Mouse (Mus musculus) midbrain, embryonic 11.5 days (tissue): ENCODE results near the gene I830077J02Rik. TPM values are rescaled to one million over a fixed set of nuclear protein-coding genes. Genes with fewer than 3 reads are reported as not detected.

ENCODE experiments used
- ATAC-seq: fragments of 200-750 bp; cut with Nextera tagmentation; 2 replicates; pipeline ENCODE4 v1.8.0; 2017; ENCODE audit warnings: moderate TSS enrichment, moderate library complexity; ENCODE audit not compliant: low FRiP score
- DNase-seq: peaks from one replicate; pipeline ENCODE4 v3.0.0; 2015; ENCODE audit warnings: low spot score; ENCODE audit errors: missing footprints
- H3K27ac ChIP-seq: fragments of 300-500 bp; sonication (generic); 2 replicates; pipeline ENCODE4 v1.5.1; 2014; ENCODE audit warnings: low read depth, low read length
- H3K27me3 ChIP-seq: fragments of 300-500 bp; sonication (generic); 2 replicates; pipeline ENCODE4 v1.6.1; 2014; ENCODE audit warnings: mild to moderate bottlenecking, low read length, moderate library complexity, mixed read lengths; ENCODE audit not compliant: control insufficient read depth, insufficient read depth
- H3K36me3 ChIP-seq: fragments of 300-500 bp; sonication (generic); 2 replicates; pipeline ENCODE4 v1.6.1; 2014; ENCODE audit warnings: mild to moderate bottlenecking, low read length, moderate library complexity, mixed read lengths; ENCODE audit not compliant: control insufficient read depth, insufficient read depth
- H3K4me1 ChIP-seq: fragments of 300-500 bp; sonication (generic); 2 replicates; pipeline ENCODE4 v1.6.1; 2014; ENCODE audit warnings: low read length; ENCODE audit not compliant: control insufficient read depth, insufficient read depth
- H3K4me2 ChIP-seq: fragments of 300-500 bp; sonication (generic); 2 replicates; pipeline ENCODE4 v1.6.1; 2014; ENCODE audit warnings: mild to moderate bottlenecking, moderate library complexity
- H3K4me3 ChIP-seq: fragments of 300-500 bp; sonication (generic); 2 replicates; pipeline ENCODE4 v1.5.1; 2014; ENCODE audit warnings: low read depth, low read length
- H3K9ac ChIP-seq: fragments of 300-500 bp; sonication (generic); 2 replicates; pipeline ENCODE4 v1.6.1; 2014; ENCODE audit warnings: low read length
- H3K9me3 ChIP-seq: fragments of 300-500 bp; sonication (generic); 2 replicates; pipeline ENCODE4 v1.6.1; 2016; ENCODE audit warnings: low read length; ENCODE audit not compliant: control insufficient read depth
- WGBS: fragments of 180-500 bp; shearing (Covaris S2); extraction: QIAGEN DNeasy Blood & Tissue Kit; methylation state at CpG from one replicate; pipeline ENCODE4 v1.1.7; 2014; 5-methylcytosine and 5-hydroxymethylcytosine counted together
- polyA plus RNA-seq: library from polyadenylated mRNA; unstranded; fragments of >200 nt; fragmentation: Nextera tagmentation; extraction: Ambion mirVana; gene quantifications from 2 replicates; pipeline ENCODE4 v1.2.1, GENCODE M21; 2014

I830077J02Rik gene
- polyA plus RNA-seq, 1 experiment from 2014 or later, result 0.63 TPM

DNA sequence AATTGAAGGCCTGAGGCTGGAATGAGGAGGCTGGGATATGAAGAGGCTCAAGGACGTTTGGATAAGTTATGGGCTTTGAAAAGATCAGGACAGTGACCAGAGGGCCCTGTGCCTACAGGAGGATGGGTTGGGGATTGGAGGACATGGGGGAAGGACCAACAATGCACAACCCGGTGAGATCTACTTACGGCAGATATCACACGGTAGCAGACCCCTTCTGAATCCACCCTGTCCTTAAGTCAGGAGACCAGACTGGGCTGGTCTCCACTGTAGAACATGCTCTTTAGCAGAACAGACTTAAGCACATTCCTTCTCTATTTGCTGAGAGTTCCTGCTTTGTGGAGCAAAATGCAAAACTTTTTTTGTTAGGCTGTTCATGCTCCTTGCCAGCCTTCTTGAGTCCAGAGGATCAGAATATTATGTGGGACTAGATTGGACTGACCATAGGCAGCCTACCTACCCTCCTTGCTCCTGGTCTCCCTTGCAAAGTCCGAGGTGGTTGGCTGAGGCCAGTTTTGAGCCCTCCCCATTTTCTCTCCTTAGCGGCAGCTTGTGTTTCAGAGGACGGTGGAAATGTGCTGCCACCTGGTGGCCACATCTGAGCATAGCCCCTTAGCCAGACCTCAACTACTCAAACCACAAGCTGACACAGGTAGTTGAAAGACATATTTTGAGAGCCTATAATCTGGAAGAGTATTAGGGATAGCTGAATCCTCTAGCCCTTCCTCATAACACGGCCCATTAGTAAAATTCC lies 32.9 kb downstream of the I830077J02Rik start:
- peak; percentile 80 for ATAC-seq
- H3K36me3 ChIP-seq, result no peaks in the 10 kb centered on the region
- no peak overlapping the region for H3K27ac ChIP-seq

DNA sequence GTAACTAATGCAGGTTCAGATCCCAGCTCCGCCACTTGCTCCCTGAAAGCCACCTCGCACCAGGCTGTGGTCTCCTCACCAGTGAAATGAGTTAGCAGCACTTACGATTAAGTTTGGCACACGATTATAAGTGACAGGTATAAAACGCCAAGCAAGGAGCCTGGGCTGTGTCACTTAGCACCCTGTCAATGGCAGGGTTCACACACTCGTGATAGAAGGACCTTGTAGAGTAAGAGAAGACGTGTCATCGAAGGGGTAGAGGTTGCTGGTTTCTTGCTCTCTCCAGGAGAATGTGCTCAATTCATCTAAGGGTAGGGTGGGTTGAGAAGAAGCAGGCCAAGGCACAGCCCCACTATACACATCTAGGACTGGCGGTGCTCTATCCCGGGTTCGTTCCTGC lies 33.6 kb downstream of the I830077J02Rik start:
- Histone ChIP-seq H3K9ac (no peak overlapping the region), H3K27me3 (no peaks in the 10 kb centered on the region), H3K36me3 (no peaks in the 10 kb centered on the region), H3K27ac (no peak overlapping the region), H3K4me3 (no peak overlapping the region), H3K4me2 (no peak overlapping the region), H3K9me3 (no peaks in the 10 kb centered on the region), H3K4me1 (no peaks in the 10 kb centered on the region)
- DNase-seq (no peak), ATAC-seq (no peak)
- WGBS, result 91% methylated on average over 11 of the region's 11 CpGs

More for the DNA sequence above, 32.9 kb downstream of the I830077J02Rik start:
- H3K4me3 ChIP-seq, result no peak overlapping the region
- no peaks in the 10 kb centered on the region for H3K9me3 ChIP-seq
- 44% methylated on average over 8 of the region's 8 CpGs for WGBS
- no peaks in the 10 kb centered on the region for H3K27me3 ChIP-seq
- no peak overlapping the region for H3K9ac ChIP-seq
- no peak overlapping the region for H3K4me2 ChIP-seq
- no peaks in the 10 kb centered on the region for H3K4me1 ChIP-seq
- peak; percentile 97 for DNase-seq

DNA sequence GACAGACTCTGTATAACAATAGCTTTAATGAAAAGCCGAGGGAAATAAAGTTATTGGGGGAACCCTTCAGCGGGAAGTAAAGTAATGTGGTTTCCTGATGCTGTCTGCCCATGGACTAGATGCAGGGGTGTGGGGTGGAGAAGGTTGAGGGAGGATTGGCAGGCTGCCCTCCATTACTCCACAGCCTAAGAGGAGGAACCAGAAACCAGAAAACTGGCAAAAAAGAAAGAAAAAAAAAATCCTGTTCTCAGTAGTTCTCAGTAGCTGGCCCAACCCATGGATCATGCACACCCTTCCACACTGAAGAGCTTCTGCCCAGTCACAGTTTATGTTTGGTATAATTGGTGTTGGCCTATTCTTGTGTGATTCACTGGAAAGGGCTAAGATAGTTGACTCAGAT lies 34.1 kb downstream of the I830077J02Rik start:
- 84% methylated on average over 2 of the region's 2 CpGs for WGBS
- ATAC-seq, result no peak
- H3K4me1 ChIP-seq, result no peaks in the 10 kb centered on the region

DNA sequence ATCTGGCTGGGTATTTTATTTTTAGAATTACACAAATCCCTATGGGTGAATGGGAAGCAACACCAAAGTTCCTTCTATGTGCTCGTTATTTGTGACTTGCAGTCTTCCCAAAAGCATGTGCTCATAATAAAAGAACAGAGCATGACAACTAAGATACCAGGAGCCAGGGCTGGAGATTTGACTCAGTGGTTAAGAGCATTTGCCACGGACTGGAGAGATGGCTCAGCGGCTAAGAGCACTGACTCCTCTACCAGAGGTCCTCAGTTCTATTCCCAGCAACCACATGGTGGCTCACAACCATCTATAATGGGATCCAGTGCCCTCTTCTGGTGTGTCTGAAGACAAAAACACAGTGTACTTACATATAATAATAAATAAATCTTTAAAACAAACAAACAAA lies 35.7 kb downstream of the I830077J02Rik start:
- no peak overlapping the region for H3K9ac ChIP-seq
- no peaks in the 10 kb centered on the region for H3K9me3 ChIP-seq
- ATAC-seq (no peak), DNase-seq (no peak)
- H3K4me3 ChIP-seq, result no peak overlapping the region
- no peaks in the 10 kb centered on the region for H3K4me1 ChIP-seq
- no peaks in the 10 kb centered on the region for H3K27me3 ChIP-seq
- 87% methylated on average over 3 of the region's 3 CpGs for WGBS
- H3K36me3 ChIP-seq, result no peaks in the 10 kb centered on the region
- no peak overlapping the region for H3K4me2 ChIP-seq
- no peak overlapping the region for H3K27ac ChIP-seq

More for the DNA sequence above, 34.1 kb downstream of the I830077J02Rik start:
- no peak for DNase-seq
- Histone ChIP-seq H3K27ac (no peak overlapping the region), H3K4me3 (no peak overlapping the region), H3K9me3 (no peaks in the 10 kb centered on the region), H3K4me2 (no peak overlapping the region), H3K27me3 (no peaks in the 10 kb centered on the region), H3K36me3 (no peaks in the 10 kb centered on the region), H3K9ac (no peak overlapping the region)

DNA sequence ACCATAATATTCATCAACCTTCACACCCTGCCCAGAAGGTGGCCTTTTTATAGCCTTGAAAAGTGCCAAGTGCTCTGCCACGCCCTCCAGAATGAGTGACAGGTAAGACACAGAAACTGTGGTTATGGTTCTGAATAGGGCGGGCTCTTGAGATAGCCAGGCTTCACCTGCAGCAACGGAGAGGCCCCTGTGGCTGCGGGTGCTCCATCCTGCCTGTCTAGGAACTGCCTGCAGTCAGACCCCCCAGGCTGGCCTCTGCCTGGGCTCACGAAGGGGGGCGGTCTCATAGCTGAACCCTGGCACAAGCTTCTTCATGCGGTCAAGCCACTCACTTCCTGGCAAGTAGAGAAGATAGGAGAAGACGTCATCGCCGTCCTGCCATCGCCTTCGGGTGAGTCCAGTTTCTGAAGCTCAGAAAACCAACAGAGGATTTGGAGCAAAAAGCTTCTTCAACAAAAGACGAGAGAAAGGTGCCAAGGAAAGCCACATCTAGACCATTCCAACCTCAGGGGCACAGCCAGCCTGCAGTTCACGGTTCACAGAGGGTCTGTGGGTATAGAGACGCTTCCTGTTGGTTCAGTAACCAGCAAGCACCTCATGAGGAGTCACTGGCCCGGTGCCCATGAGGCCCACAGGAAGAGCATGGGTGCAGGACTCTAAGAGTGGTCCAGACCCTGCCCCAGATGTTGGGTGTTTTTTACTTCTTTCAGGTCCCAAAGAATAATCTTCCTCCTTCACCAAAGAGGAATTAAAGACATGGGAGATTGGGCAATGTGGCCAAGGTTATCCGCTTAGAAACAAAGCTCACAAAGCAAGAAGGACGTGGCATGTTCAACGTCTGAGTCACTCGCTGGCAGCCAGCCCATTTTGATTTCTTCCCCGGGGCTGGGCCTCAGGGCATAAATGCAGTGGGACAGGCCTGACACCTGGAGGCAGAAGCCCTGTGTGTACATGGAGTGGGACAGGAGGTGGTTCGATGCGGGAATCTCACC lies 37.6 kb downstream of the I830077J02Rik start:
- Histone ChIP-seq H3K27ac (no peak overlapping the region), H3K9me3 (no peaks in the 10 kb centered on the region), H3K36me3 (no peaks in the 10 kb centered on the region), H3K4me1 (no peaks in the 10 kb centered on the region), H3K9ac (no peak overlapping the region), H3K27me3 (no peaks in the 10 kb centered on the region), H3K4me3 (no peak overlapping the region), H3K4me2 (no peak overlapping the region)
- no peak for ATAC-seq
- 88% methylated on average over 23 of the region's 23 CpGs for WGBS
- no peak for DNase-seq

DNA sequence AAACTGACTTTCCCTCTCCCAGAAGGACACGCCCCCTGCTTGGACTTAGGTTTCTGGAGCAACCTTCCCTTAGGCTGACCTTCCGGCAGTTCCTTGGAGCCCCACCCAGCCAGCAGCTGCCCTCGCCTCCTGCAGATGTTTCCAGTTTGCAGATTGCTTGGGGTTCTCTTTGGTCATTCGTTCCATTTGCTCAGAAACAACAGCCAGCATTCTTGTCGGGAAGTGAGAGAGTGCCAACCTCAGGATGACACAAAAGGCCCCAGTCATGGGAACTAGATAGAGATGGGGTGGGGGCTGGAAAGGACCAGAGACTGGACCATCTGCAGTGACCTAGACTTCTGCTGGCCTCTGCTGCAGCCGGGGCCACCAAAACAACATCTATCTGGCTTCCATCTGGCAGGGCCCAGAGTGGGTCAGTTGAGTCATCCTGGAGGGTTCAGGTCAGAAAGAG lies 38.5 kb downstream of the I830077J02Rik start:
- DNase-seq, result no peak
- H3K4me3 ChIP-seq, result no peak overlapping the region
- no peaks in the 10 kb centered on the region for H3K4me1 ChIP-seq
- H3K9me3 ChIP-seq, result no peaks in the 10 kb centered on the region
- H3K9ac ChIP-seq, result no peak overlapping the region
- no peak overlapping the region for H3K27ac ChIP-seq
- no peak overlapping the region for H3K4me2 ChIP-seq
- no peaks in the 10 kb centered on the region for H3K27me3 ChIP-seq
- ATAC-seq, result no peak
- 70% methylated on average over 6 of the region's 6 CpGs for WGBS
- no peaks in the 10 kb centered on the region for H3K36me3 ChIP-seq

DNA sequence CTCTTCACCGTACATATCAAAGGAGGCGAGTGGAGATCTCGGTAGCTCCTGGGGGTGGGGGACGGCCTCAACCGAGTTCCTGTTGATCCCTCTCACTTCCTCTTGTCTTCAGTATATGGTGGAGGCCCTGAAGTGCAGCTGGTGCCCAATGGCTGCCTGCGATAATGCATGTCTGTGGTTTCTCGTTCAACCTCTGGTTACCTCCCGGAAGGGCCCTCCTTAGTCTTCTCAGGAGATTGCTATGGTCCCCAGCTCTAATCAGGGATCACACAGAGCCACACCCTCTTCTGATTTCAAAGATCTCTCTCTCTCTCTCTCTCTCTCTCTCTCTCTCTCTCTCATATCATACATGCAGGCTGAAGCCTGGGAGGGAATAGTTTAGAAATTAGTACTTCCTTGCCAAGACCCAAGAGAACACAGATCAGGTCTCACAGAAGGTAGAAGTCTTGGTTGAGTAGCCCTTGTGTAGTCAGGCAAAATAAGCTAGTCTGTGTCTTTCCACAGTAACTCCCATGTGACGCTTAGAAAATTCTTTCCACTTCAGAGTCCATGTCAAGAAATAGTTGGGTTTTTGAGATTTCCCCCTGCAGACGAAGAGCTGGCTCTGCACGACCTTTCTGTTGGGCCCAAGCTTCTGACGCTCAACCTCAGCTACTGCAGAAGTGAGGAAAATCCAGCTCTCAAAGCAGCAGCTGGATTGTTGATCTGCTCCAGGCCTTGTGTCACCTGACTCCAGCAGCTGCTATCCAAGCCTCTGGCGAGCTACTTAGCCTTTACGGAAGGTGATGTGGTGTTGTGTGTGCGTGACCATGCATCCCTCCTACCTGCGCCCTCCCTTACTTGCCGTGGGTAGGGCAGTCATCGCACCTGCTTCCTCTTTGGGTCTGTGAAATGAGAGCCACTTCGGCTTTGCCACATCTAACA lies 39.6 kb downstream of the I830077J02Rik start:
- H3K27me3 ChIP-seq, result no peaks in the 10 kb centered on the region
- 89% methylated on average over 19 of the region's 19 CpGs for WGBS
- H3K4me1 ChIP-seq, result no peaks in the 10 kb centered on the region
- H3K4me3 ChIP-seq, result no peak overlapping the region
- no peak for ATAC-seq
- DNase-seq, result no peak
- H3K36me3 ChIP-seq, result no peaks in the 10 kb centered on the region
- no peak overlapping the region for H3K9ac ChIP-seq
- H3K9me3 ChIP-seq, result no peaks in the 10 kb centered on the region
- no peak overlapping the region for H3K27ac ChIP-seq
- no peak overlapping the region for H3K4me2 ChIP-seq

DNA sequence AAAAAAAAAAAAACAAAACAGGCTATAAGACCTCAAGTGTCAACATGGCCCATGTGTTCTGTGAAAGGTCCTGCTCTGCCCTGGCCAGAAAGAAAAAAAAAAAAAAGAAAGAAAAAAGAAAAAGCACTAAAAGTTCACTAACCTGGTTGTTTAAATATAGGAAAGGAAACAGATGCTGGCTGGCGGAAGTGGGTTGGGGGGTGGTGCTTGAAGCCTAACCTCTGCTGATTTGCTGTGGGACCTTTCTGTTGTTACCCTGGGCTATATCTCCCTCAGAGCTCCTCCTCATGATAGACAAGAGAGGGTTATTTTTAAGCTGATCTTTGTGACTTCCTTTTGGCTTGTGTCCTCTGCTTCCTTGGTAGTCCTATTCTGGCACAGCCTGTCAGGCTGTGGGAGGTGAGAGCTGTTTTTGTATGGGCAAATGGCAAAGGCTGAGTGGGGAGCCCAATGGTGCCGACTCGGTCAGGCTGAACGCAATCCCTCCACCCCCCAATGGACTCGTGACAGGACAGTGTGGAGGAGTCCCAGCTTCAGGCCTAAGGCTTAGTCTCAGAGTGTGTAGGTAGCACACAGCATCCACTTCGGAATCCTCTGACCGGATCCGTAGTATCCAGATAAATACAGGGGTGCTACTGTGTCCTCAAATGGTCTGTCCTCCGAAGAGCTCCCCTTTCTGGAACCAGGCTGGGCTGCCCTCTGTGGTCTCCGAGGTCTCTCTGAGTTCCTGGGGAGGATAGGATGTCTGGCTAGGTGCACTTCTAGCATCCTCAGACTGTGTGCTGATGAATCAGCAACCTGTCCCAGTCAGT lies 40.5 kb downstream of the I830077J02Rik start:
- Histone ChIP-seq H3K4me2 (no peak overlapping the region), H3K9me3 (no peaks in the 10 kb centered on the region), H3K27ac (no peak overlapping the region), H3K36me3 (no peaks in the 10 kb centered on the region), H3K4me3 (no peak overlapping the region), H3K4me1 (no peaks in the 10 kb centered on the region), H3K27me3 (no peaks in the 10 kb centered on the region), H3K9ac (no peak overlapping the region)
- 84% methylated on average over 10 of the region's 10 CpGs for WGBS
- DNase-seq, result no peak
- ATAC-seq, result no peak
